Mouse (Mus musculus): ENCODE results near the gene Efhc1. TPM values are rescaled to one million over a fixed set of nuclear protein-coding genes. Genes with fewer than 3 reads are reported as not detected.
A peak's percentile ranks its signal among the peaks of the same experiment; 100 is the strongest.

Gene Efhc1
- polyA plus RNA-seq, 1 experiment, result 2.6 TPM

- Histone ChIP-seq H3K27ac (ENCODE audit: control insufficient read depth, insufficient read depth, low read length) (no peak overlapping the region), H3K4me1 (replicated peaks; ENCODE audit: control insufficient read depth, insufficient read depth, low read length) (no peaks in the 10 kb centered on the region), H3K27me3 (ENCODE audit: control insufficient read depth, insufficient read depth, low read length) (no peaks in the 10 kb centered on the region), H3K36me3 (ENCODE audit: control insufficient read depth, insufficient read depth, low read length) (no peaks in the 10 kb centered on the region), H3K4me3 (ENCODE audit: control insufficient read depth, insufficient read depth, low read length) (no peak overlapping the region)
- no peak for DNase-seq
- TF ChIP-seq CTCF (IDR thresholded peaks at IDR 0.05; ENCODE audit: borderline replicate concordance, control insufficient read depth, extremely low read depth, insufficient read depth, low read length, poor library complexity) (no peak), POLR2A (IDR thresholded peaks at IDR 0.05; ENCODE audit: control insufficient read depth, extremely low read depth, insufficient read depth, low read length, poor library complexity) (no peak)
- 78% methylated on average over 9 of the region's 9 CpGs for WGBS
Measured at GRCm38 (mm10) chr1:20974341-20975135, 23.1 kb downstream of the Efhc1 start.

- no peaks in the 10 kb centered on the region for H3K27me3 ChIP-seq (ENCODE audit: control insufficient read depth, insufficient read depth, low read length)
- DNase-seq, result no peak
- no peak overlapping the region for H3K4me3 ChIP-seq (ENCODE audit: control insufficient read depth, insufficient read depth, low read length)
- TF ChIP-seq POLR2A (IDR thresholded peaks at IDR 0.05; ENCODE audit: control insufficient read depth, extremely low read depth, insufficient read depth, low read length, poor library complexity) (no peak), CTCF (IDR thresholded peaks at IDR 0.05; ENCODE audit: borderline replicate concordance, control insufficient read depth, extremely low read depth, insufficient read depth, low read length, poor library complexity) (no peak)
- peaks cover 17% of the 10 kb centered on the region for H3K4me1 ChIP-seq (replicated peaks; ENCODE audit: control insufficient read depth, insufficient read depth, low read length)
- 95% methylated on average over 1 of the region's 1 CpGs for WGBS
- H3K27ac ChIP-seq (ENCODE audit: control insufficient read depth, insufficient read depth, low read length), result no peak overlapping the region
- H3K36me3 ChIP-seq (ENCODE audit: control insufficient read depth, insufficient read depth, low read length), result no peaks in the 10 kb centered on the region
Measured at GRCm38 (mm10) chr1:20980553-20980952, 29.1 kb downstream of the Efhc1 start.

DNA sequence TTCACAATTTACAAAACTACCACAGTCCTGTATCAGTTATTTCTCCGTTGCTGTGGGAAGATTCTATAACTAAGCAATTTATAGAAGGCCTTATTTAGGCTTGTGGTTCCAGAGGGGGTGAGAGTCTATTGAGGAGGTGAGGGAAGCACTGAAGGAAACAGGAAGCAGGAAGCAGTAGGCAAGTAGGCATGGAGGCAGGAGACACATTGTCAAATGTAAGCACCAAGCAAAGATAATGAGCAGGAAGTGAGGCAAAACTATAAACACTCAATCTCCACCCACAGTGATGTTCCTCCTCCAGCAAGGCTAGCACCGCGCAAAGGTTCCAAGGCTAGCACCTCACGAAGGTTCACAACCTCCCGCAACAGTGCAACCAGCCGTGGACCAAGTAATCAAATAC, 30.3 kb downstream of the Efhc1 start:
- no peak overlapping the region for H3K27ac ChIP-seq (ENCODE audit: control insufficient read depth, insufficient read depth, low read length)
- H3K4me1 ChIP-seq (replicated peaks; ENCODE audit: control insufficient read depth, insufficient read depth, low read length), result peaks cover 22% of the 10 kb centered on the region
- no peak for DNase-seq
- H3K27me3 ChIP-seq (ENCODE audit: control insufficient read depth, insufficient read depth, low read length), result no peaks in the 10 kb centered on the region
- TF ChIP-seq CTCF (IDR thresholded peaks at IDR 0.05; ENCODE audit: borderline replicate concordance, control insufficient read depth, extremely low read depth, insufficient read depth, low read length, poor library complexity), result no peak
- no peak for TF ChIP-seq POLR2A (IDR thresholded peaks at IDR 0.05; ENCODE audit: control insufficient read depth, extremely low read depth, insufficient read depth, low read length, poor library complexity)
- no peak overlapping the region for H3K4me3 ChIP-seq (ENCODE audit: control insufficient read depth, insufficient read depth, low read length)
- WGBS, result 93% methylated on average over 6 of the region's 6 CpGs
- H3K36me3 ChIP-seq (ENCODE audit: control insufficient read depth, insufficient read depth, low read length), result no peaks in the 10 kb centered on the region

GRCm38 (mm10) chr1:20984103-20984502, 32.7 kb downstream of the Efhc1 start:
- Histone ChIP-seq H3K27me3 (ENCODE audit: control insufficient read depth, insufficient read depth, low read length) (no peaks in the 10 kb centered on the region), H3K36me3 (ENCODE audit: control insufficient read depth, insufficient read depth, low read length) (no peaks in the 10 kb centered on the region), H3K4me3 (ENCODE audit: control insufficient read depth, insufficient read depth, low read length) (no peak overlapping the region), H3K27ac (ENCODE audit: control insufficient read depth, insufficient read depth, low read length) (no peak overlapping the region), H3K4me1 (replicated peaks; ENCODE audit: control insufficient read depth, insufficient read depth, low read length) (peaks cover 26% of the 10 kb centered on the region)
- no peak for DNase-seq
- TF ChIP-seq POLR2A (IDR thresholded peaks at IDR 0.05; ENCODE audit: control insufficient read depth, extremely low read depth, insufficient read depth, low read length, poor library complexity) (no peak), CTCF (IDR thresholded peaks at IDR 0.05; ENCODE audit: borderline replicate concordance, control insufficient read depth, extremely low read depth, insufficient read depth, low read length, poor library complexity) (no peak)
- 89% methylated on average over 2 of the region's 2 CpGs for WGBS

DNA sequence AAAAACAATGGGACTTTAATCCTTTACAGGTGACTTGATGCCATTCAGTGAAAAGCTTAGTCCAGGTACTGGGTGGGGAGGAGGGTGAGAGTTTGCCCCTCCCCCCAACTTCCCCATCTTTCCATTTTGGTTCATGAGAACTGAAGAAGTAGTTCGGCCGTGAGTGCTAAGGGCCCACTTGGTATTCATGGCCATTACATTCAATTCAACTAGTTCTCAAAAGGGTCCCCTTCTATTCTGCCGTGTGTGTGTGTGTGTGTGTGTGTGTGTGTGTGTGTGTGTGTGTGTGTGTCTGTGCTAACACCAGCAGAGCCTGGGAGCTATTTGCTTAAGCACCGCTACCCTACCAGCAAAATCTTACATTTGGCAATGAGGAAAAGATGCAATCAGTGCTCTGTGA, 33.2 kb downstream of the Efhc1 start:
- Histone ChIP-seq H3K27me3 (ENCODE audit: control insufficient read depth, insufficient read depth, low read length) (no peaks in the 10 kb centered on the region), H3K27ac (ENCODE audit: control insufficient read depth, insufficient read depth, low read length) (no peak overlapping the region), H3K36me3 (ENCODE audit: control insufficient read depth, insufficient read depth, low read length) (no peaks in the 10 kb centered on the region), H3K4me3 (ENCODE audit: control insufficient read depth, insufficient read depth, low read length) (no peak overlapping the region), H3K4me1 (replicated peaks; ENCODE audit: control insufficient read depth, insufficient read depth, low read length) (peaks cover 26% of the 10 kb centered on the region)
- DNase-seq, result peak; percentile 3
- 75% methylated on average over 4 of the region's 4 CpGs for WGBS
- TF ChIP-seq POLR2A (IDR thresholded peaks at IDR 0.05; ENCODE audit: control insufficient read depth, extremely low read depth, insufficient read depth, low read length, poor library complexity), result no peak
- no peak for TF ChIP-seq CTCF (IDR thresholded peaks at IDR 0.05; ENCODE audit: borderline replicate concordance, control insufficient read depth, extremely low read depth, insufficient read depth, low read length, poor library complexity)

GRCm38 (mm10) chr1:20986378-20987056, 35.1 kb downstream of the Efhc1 start:
- TF ChIP-seq CTCF (IDR thresholded peaks at IDR 0.05; ENCODE audit: borderline replicate concordance, control insufficient read depth, extremely low read depth, insufficient read depth, low read length, poor library complexity) (no peak), POLR2A (IDR thresholded peaks at IDR 0.05; ENCODE audit: control insufficient read depth, extremely low read depth, insufficient read depth, low read length, poor library complexity) (no peak)
- Histone ChIP-seq H3K36me3 (ENCODE audit: control insufficient read depth, insufficient read depth, low read length) (no peaks in the 10 kb centered on the region), H3K27me3 (ENCODE audit: control insufficient read depth, insufficient read depth, low read length) (no peaks in the 10 kb centered on the region), H3K27ac (ENCODE audit: control insufficient read depth, insufficient read depth, low read length) (peak overlapping the region; percentile 96), H3K4me1 (replicated peaks; ENCODE audit: control insufficient read depth, insufficient read depth, low read length) (peaks cover 25% of the 10 kb centered on the region), H3K4me3 (ENCODE audit: control insufficient read depth, insufficient read depth, low read length) (no peak overlapping the region)
- 13% methylated on average over 10 of the region's 10 CpGs for WGBS
- DNase-seq, result peak; percentile 32

Measured in thymus, adult 2 months (tissue).